Mouse (Mus musculus): ENCODE results near the gene Dnajc11. TPM values are rescaled to one million over a fixed set of nuclear protein-coding genes. Genes with fewer than 3 reads are reported as not detected.

Gene Dnajc11
- polyA plus RNA-seq, 1 experiment from 2014 or later: 89.8 TPM

DNA sequence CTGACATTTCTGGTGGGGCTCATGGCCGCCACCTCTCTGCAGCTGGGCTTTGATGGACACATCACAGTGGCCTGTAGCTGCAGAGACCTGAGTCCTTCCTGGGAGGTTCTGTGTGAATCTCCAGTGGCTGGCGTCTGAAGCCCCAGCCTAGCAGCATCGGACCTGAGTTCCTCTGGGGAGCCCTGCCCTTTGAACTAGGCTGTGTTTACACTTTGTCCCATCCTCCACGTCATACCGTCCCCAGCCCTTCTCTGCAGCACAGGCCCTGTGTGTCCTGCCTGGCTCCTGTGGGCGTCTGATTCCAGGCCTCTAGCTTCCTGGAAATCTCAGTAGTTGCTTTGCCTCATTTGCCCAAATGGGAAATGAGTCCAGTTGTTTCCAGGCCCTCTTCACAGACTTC lies 19.7 kb downstream of the Dnajc11 start:
- Histone ChIP-seq H3K27ac (ENCODE audit: low read length) (no peak overlapping the region), H3K27me3 (replicated peaks; ENCODE audit: control insufficient read depth, insufficient read depth, low read length) (no peaks in the 10 kb centered on the region), H3K4me3 (replicated peaks; ENCODE audit: low read length) (no peak overlapping the region), H3K9me3 (ENCODE audit: control insufficient read depth, low read length) (no peaks in the 10 kb centered on the region), H3K9ac (replicated peaks; ENCODE audit: low read depth, low read length) (no peak overlapping the region), H3K4me2 (ENCODE audit: low read length) (no peak overlapping the region), H3K4me1 (replicated peaks; ENCODE audit: control insufficient read depth, insufficient read depth, low read length) (no peaks in the 10 kb centered on the region), H3K36me3 (ENCODE audit: control insufficient read depth, insufficient read depth) (peaks cover 20% of the 10 kb centered on the region)
- WGBS: 88% methylated on average over 6 of the region's 6 CpGs
- ATAC-seq: no peak

GRCm38 (mm10) chr4:151955791-151956190 lies 22.3 kb downstream of the Dnajc11 start:
- H3K27me3 ChIP-seq (replicated peaks; ENCODE audit: control insufficient read depth, insufficient read depth, low read length): no peaks in the 10 kb centered on the region
- H3K9ac ChIP-seq (replicated peaks; ENCODE audit: low read depth, low read length): no peak overlapping the region
- H3K4me2 ChIP-seq (ENCODE audit: low read length): no peak overlapping the region
- peaks cover 25% of the 10 kb centered on the region for H3K36me3 ChIP-seq (ENCODE audit: control insufficient read depth, insufficient read depth)
- ATAC-seq: no peak
- no peaks in the 10 kb centered on the region for H3K4me1 ChIP-seq (replicated peaks; ENCODE audit: control insufficient read depth, insufficient read depth, low read length)
- WGBS: 100% methylated on average over 1 of the region's 1 CpGs
- no peak overlapping the region for H3K4me3 ChIP-seq (replicated peaks; ENCODE audit: low read length)
- no peak overlapping the region for H3K27ac ChIP-seq (ENCODE audit: low read length)
- no peaks in the 10 kb centered on the region for H3K9me3 ChIP-seq (ENCODE audit: control insufficient read depth, low read length)

GRCm38 (mm10) chr4:151957584-151958315 lies 24.3 kb downstream of the Dnajc11 start:
- Histone ChIP-seq H3K9me3 (ENCODE audit: control insufficient read depth, low read length) (no peaks in the 10 kb centered on the region), H3K27ac (ENCODE audit: low read length) (no peak overlapping the region), H3K4me2 (ENCODE audit: low read length) (no peak overlapping the region), H3K9ac (replicated peaks; ENCODE audit: low read depth, low read length) (no peak overlapping the region), H3K27me3 (replicated peaks; ENCODE audit: control insufficient read depth, insufficient read depth, low read length) (no peaks in the 10 kb centered on the region), H3K4me1 (replicated peaks; ENCODE audit: control insufficient read depth, insufficient read depth, low read length) (no peaks in the 10 kb centered on the region), H3K4me3 (replicated peaks; ENCODE audit: low read length) (no peak overlapping the region), H3K36me3 (ENCODE audit: control insufficient read depth, insufficient read depth) (peaks cover 25% of the 10 kb centered on the region)
- 92% methylated on average over 9 of the region's 9 CpGs for WGBS
- ATAC-seq: no peak

DNA sequence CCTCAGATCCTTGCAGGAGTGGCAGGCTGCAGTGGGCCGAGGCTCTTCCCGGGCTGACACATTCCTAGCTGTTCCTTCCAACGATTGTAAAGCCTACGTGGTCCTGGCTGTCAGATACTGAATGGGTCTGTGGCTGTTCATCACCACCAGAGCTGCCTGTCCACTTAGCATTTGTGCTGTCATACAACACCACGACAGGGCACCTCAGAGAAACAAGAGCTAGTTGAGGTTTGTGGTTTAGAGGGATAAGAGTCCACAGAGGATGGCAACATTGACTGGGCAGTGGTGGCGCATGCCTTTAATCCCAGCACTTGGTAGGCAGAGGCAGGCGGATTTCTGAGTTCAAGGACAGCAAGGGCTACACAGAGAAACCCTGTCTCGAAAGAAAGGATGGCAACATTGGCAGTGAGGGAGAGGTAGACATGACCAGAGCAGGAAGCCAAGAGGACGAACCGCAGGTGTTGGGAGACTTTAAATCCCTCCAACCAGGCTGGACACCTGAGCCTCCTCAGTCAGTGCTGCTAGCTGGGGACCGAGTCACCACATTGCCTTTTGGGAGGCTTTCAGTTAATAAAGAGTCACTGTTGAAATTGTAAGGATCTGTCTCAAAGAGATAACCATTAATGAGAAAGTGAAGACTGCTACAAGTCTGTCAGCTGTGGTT lies 26.5 kb downstream of the Dnajc11 start:
- 94% methylated on average over 11 of the region's 11 CpGs for WGBS
- Histone ChIP-seq H3K27ac (ENCODE audit: low read length) (no peak overlapping the region), H3K36me3 (ENCODE audit: control insufficient read depth, insufficient read depth) (peaks cover 29% of the 10 kb centered on the region), H3K4me3 (replicated peaks; ENCODE audit: low read length) (no peak overlapping the region), H3K4me2 (ENCODE audit: low read length) (no peak overlapping the region), H3K27me3 (replicated peaks; ENCODE audit: control insufficient read depth, insufficient read depth, low read length) (no peaks in the 10 kb centered on the region), H3K9ac (replicated peaks; ENCODE audit: low read depth, low read length) (no peak overlapping the region), H3K9me3 (ENCODE audit: control insufficient read depth, low read length) (0 out of 2 replicates have a peak, but pooled peaks cover 3% of the 10 kb centered on the region), H3K4me1 (replicated peaks; ENCODE audit: control insufficient read depth, insufficient read depth, low read length) (no peaks in the 10 kb centered on the region)
- ATAC-seq: no peak

GRCm38 (mm10) chr4:151960513-151960854 lies 27.0 kb downstream of the Dnajc11 start:
- H3K9ac ChIP-seq (replicated peaks; ENCODE audit: low read depth, low read length): no peak overlapping the region
- no peak overlapping the region for H3K27ac ChIP-seq (ENCODE audit: low read length)
- H3K36me3 ChIP-seq (ENCODE audit: control insufficient read depth, insufficient read depth): peaks cover 29% of the 10 kb centered on the region
- no peak overlapping the region for H3K4me2 ChIP-seq (ENCODE audit: low read length)
- no peak for ATAC-seq
- WGBS: 86% methylated on average over 3 of the region's 3 CpGs
- H3K9me3 ChIP-seq (ENCODE audit: control insufficient read depth, low read length): 0 out of 2 replicates have a peak, but pooled peaks cover 3% of the 10 kb centered on the region
- no peaks in the 10 kb centered on the region for H3K4me1 ChIP-seq (replicated peaks; ENCODE audit: control insufficient read depth, insufficient read depth, low read length)
- H3K27me3 ChIP-seq (replicated peaks; ENCODE audit: control insufficient read depth, insufficient read depth, low read length): no peaks in the 10 kb centered on the region
- no peak overlapping the region for H3K4me3 ChIP-seq (replicated peaks; ENCODE audit: low read length)

- Histone ChIP-seq H3K27me3 (replicated peaks; ENCODE audit: control insufficient read depth, insufficient read depth, low read length) (no peaks in the 10 kb centered on the region), H3K4me2 (ENCODE audit: low read length) (no peak overlapping the region), H3K4me3 (replicated peaks; ENCODE audit: low read length) (no peak overlapping the region), H3K27ac (ENCODE audit: low read length) (no peak overlapping the region), H3K9me3 (ENCODE audit: control insufficient read depth, low read length) (0 out of 2 replicates have a peak, but pooled peaks cover 3% of the 10 kb centered on the region), H3K9ac (replicated peaks; ENCODE audit: low read depth, low read length) (no peak overlapping the region), H3K36me3 (ENCODE audit: control insufficient read depth, insufficient read depth) (peaks cover 20% of the 10 kb centered on the region), H3K4me1 (replicated peaks; ENCODE audit: control insufficient read depth, insufficient read depth, low read length) (no peaks in the 10 kb centered on the region)
- 93% methylated on average over 3 of the region's 3 CpGs for WGBS
- no peak for ATAC-seq
These were observed 29.3 kb downstream of the Dnajc11 start for GRCm38 (mm10) chr4:151962817-151963216.

DNA sequence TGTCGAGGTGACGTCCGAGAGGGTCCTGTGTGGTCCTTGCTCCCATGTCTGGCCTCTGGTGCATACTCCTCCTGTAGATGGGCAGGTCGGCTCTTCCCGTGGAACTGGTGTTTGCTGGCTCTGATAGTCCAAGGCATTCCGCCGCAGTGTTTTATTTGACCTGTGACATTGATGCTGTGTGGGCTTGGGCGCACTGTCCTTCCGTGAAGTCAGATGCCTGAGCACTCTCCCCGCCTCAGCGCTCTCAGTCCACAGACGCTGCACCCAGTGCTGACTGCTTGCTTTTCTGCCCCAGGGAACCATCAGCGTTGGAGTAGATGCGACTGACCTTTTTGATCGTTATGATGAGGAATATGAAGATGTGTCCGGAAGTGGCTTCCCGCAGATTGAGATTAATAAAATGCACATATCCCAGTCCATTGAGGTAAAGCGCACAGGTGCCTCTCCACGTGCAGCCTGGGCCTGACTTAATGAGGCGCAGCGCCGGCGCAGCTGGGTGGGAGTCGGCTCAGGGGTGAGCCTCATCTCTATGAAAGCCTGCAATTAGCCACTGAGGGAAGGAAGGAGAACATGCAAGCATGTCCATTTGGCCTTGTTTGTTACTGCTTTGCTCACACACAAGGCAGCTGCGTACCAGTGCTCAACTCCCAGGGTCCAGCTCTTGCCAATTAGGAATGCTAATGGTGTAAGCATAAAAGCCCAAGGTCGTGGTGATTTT lies 34.9 kb downstream of the Dnajc11 start:
- no peak for ATAC-seq
- Histone ChIP-seq H3K27me3 (replicated peaks; ENCODE audit: control insufficient read depth, insufficient read depth, low read length) (no peaks in the 10 kb centered on the region), H3K27ac (ENCODE audit: low read length) (no peak overlapping the region), H3K9me3 (ENCODE audit: control insufficient read depth, low read length) (0 out of 2 replicates have a peak, but pooled peaks cover 3% of the 10 kb centered on the region), H3K9ac (replicated peaks; ENCODE audit: low read depth, low read length) (no peak overlapping the region), H3K4me2 (ENCODE audit: low read length) (no peak overlapping the region), H3K4me1 (replicated peaks; ENCODE audit: control insufficient read depth, insufficient read depth, low read length) (no peaks in the 10 kb centered on the region), H3K36me3 (ENCODE audit: control insufficient read depth, insufficient read depth) (peaks cover 14% of the 10 kb centered on the region), H3K4me3 (replicated peaks; ENCODE audit: low read length) (no peak overlapping the region)
- 89% methylated on average over 26 of the region's 26 CpGs for WGBS

- ATAC-seq: 0 out of 2 replicates have a peak, but pooled peaks have one; percentile 18
- H3K9me3 ChIP-seq (ENCODE audit: control insufficient read depth, low read length): peaks cover 2% of the 10 kb centered on the region; the same call in 1 of the 2 replicates
- no peak overlapping the region for H3K27ac ChIP-seq (ENCODE audit: low read length)
- no peaks in the 10 kb centered on the region for H3K27me3 ChIP-seq (replicated peaks; ENCODE audit: control insufficient read depth, insufficient read depth, low read length)
- peaks cover 14% of the 10 kb centered on the region for H3K36me3 ChIP-seq (ENCODE audit: control insufficient read depth, insufficient read depth)
- no peak overlapping the region for H3K4me2 ChIP-seq (ENCODE audit: low read length)
- no peaks in the 10 kb centered on the region for H3K4me1 ChIP-seq (replicated peaks; ENCODE audit: control insufficient read depth, insufficient read depth, low read length)
- no peak overlapping the region for H3K9ac ChIP-seq (replicated peaks; ENCODE audit: low read depth, low read length)
- H3K4me3 ChIP-seq (replicated peaks; ENCODE audit: low read length): no peak overlapping the region
- WGBS: 58% methylated on average over 10 of the region's 10 CpGs
These were observed 38.9 kb downstream of the Dnajc11 start for GRCm38 (mm10) chr4:151972221-151972967.

DNA sequence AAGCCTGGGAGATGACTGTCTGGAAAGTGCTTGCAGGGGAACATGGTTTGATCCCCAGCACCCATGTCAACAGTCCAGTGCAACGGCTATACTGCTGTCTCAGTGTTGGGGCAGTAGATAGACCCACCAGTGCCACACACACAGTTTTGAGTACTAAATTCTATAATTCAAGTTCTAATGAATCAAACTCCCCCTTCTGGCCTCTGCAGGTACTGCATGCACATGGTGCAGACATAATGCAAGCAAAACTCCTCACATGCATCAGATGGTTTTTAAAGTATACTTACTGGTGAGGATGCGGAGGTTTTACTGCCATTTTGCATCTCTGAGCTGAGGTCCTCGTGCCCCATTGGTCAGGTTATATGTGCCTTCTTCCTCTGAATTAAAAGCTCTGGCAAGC lies 42.0 kb downstream of the Dnajc11 start:
- Histone ChIP-seq H3K27me3 (replicated peaks; ENCODE audit: control insufficient read depth, insufficient read depth, low read length) (no peaks in the 10 kb centered on the region), H3K9ac (replicated peaks; ENCODE audit: low read depth, low read length) (no peak overlapping the region), H3K4me3 (replicated peaks; ENCODE audit: low read length) (no peak overlapping the region), H3K36me3 (ENCODE audit: control insufficient read depth, insufficient read depth) (peaks cover 9% of the 10 kb centered on the region), H3K9me3 (ENCODE audit: control insufficient read depth, low read length) (peaks cover 2% of the 10 kb centered on the region; the same call in 1 of the 2 replicates), H3K4me2 (ENCODE audit: low read length) (no peak overlapping the region), H3K4me1 (replicated peaks; ENCODE audit: control insufficient read depth, insufficient read depth, low read length) (no peaks in the 10 kb centered on the region), H3K27ac (ENCODE audit: low read length) (no peak overlapping the region)
- ATAC-seq: no peak
- WGBS: 91% methylated on average over 3 of the region's 3 CpGs
